Mouse (Mus musculus): ENCODE data around the gene Mki67. TPM values are rescaled to one million over a fixed set of nuclear protein-coding genes. Genes with fewer than 3 reads are reported as not detected.

The Mki67 gene
- total and polyA plus RNA-seq, 3 experiments = 57.8 to 102 (median 73.1) TPM

DNA sequence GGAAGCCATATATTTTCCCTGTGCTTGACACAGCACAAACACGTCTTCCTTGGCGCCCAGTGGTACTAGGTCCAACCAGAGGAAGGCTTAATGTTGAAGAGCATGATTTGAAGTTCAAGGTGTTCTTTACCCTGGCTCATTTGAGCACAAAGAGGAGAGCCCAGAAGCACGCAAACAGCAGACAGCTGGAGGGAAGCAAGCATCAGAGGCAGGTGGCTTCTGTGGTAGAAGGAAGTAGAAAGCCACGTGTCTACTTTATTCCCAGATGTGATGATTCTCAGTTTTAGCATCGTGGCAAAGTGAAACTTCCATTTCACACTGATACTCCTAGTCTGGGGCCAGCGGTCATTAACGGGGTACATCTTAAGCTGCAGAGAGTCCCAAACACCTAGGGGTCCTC is 58.0 kb downstream of the Mki67 start:
- DNase-seq (ENCODE audit: extremely low read depth) = no peak
- no peak overlapping the region for H3K4me3 ChIP-seq (replicated peaks in 1 of 3; ENCODE audit: low read depth in 2 of 3, low read length in 2 of 3, poor library complexity in 1 of 3)
- TF ChIP-seq PAX5 (IDR thresholded peaks at IDR 0.05; ENCODE audit: low read length) = no peak
- 0 out of 2 replicates have a peak, but pooled peaks have one; percentile 37 for TF ChIP-seq MYC (IDR thresholded peaks at IDR 0.05; ENCODE audit: low read depth, low read length)
- peak; percentile 49; the same call in 1 of the 2 replicates for TF ChIP-seq TCF12 (IDR thresholded peaks at IDR 0.05; ENCODE audit: low read depth, low read length)
- no peak for TF ChIP-seq ZMIZ1 (IDR thresholded peaks at IDR 0.05; ENCODE audit: low read depth, low read length)
- no peak for TF ChIP-seq ZKSCAN1 (IDR thresholded peaks at IDR 0.05; ENCODE audit: borderline replicate concordance, low read depth, low read length)
- no peak for TF ChIP-seq IRF4 (IDR thresholded peaks at IDR 0.05; ENCODE audit: low read depth, low read length)
- TF ChIP-seq ELF1 (IDR thresholded peaks at IDR 0.05; ENCODE audit: low read depth, low read length) = no peak
- 0 out of 2 replicates have a peak, but pooled peaks have one; percentile 20 for TF ChIP-seq EP300 (IDR thresholded peaks at IDR 0.05; ENCODE audit: low read length)
- TF ChIP-seq MAFK (IDR thresholded peaks at IDR 0.05; ENCODE audit: insufficient replicate concordance, low read length) = no peak
- no peak for TF ChIP-seq JUND (conservative IDR thresholded peaks at IDR 0.05; ENCODE audit: low read depth, low read length)
- TF ChIP-seq USF2 (conservative IDR thresholded peaks at IDR 0.05; ENCODE audit: low read depth, low read length) = no peak
- peak; percentile 79 for TF ChIP-seq MAX (IDR thresholded peaks at IDR 0.05; ENCODE audit: low read length)
- 0 out of 2 replicates have a peak, but pooled peaks have one; percentile 15 for TF ChIP-seq ETS1 (conservative IDR thresholded peaks at IDR 0.05; ENCODE audit: low read depth, low read length)
- in situ Hi-C loops (cut with MboI; ENCODE audit: low pct_ligation_motif_present, low pct_unique_long_range_greater_than_20kb, low sequenced_read_pairs) (no loop called here), dilution Hi-C loops (cut with MboI; ENCODE audit: extremely low pct_ligation_motif_present, extremely low pct_unique_long_range_greater_than_20kb, low sequenced_read_pairs) (no loop called here)
- H3K4me2 ChIP-seq (ENCODE audit: insufficient read depth, low read depth, poor library complexity, severe bottlenecking) = no peak overlapping the region
- H3K4me1 ChIP-seq (ENCODE audit: control insufficient read depth in 1 of 2, insufficient read depth in 2 of 2) = peaks cover 7 to 56% of the 10 kb centered on the region in 2 experiments; a peak in 3 of 4 replicates
- H3K79me2 ChIP-seq (replicated peaks; ENCODE audit: control insufficient read depth, extremely low read depth, insufficient read depth, poor library complexity, severe bottlenecking) = no peaks in the 10 kb centered on the region
- H3K9me3 ChIP-seq (replicated peaks; ENCODE audit: low read length) = no peaks in the 10 kb centered on the region
- H3K27me3 ChIP-seq (replicated peaks) = no peaks in the 10 kb centered on the region
- no peak overlapping the region for H3K27ac ChIP-seq (ENCODE audit: insufficient read depth, low read depth)
- H3K36me3 ChIP-seq (replicated peaks in 1 of 2; ENCODE audit: control insufficient read depth in 1 of 2, insufficient read depth in 1 of 2, low read length in 1 of 2) = peaks cover 23 to 39% of the 10 kb centered on the region in 2 experiments
- H3K9ac ChIP-seq (ENCODE audit: insufficient read depth, low read depth) = no peak overlapping the region

DNA sequence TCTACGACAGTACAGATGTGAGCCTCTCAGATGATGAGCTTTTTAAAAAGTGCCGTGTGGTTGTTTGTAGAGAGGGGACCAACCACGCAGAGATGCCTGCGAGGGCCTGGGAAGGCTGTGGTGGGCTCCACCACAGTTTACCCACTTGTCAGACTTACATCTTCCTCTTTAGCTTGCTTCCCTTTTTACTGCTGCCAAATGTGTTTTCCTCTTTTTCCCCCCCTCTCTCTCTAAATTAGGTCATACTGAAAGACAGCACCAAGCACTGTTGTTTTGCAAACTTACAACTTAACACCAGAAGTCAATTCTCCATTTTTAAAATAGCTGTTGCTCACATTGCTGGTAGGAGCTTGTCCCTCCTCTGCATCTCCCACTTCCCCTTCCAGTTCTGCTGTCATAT is 61.0 kb downstream of the Mki67 start:
- 0 out of 2 replicates have a peak overlapping the region, but pooled peaks have one; percentile 31 for H3K27ac ChIP-seq (ENCODE audit: insufficient read depth, low read depth)
- H3K27me3 ChIP-seq (replicated peaks) = no peaks in the 10 kb centered on the region
- no peaks in the 10 kb centered on the region for H3K9me3 ChIP-seq (replicated peaks; ENCODE audit: low read length)
- H3K36me3 ChIP-seq (replicated peaks in 1 of 2; ENCODE audit: control insufficient read depth in 1 of 2, insufficient read depth in 1 of 2, low read length in 1 of 2) = peaks cover 23 to 41% of the 10 kb centered on the region in 2 experiments
- H3K4me2 ChIP-seq (ENCODE audit: insufficient read depth, low read depth, poor library complexity, severe bottlenecking) = no peak overlapping the region
- no peaks in the 10 kb centered on the region for H3K79me2 ChIP-seq (replicated peaks; ENCODE audit: control insufficient read depth, extremely low read depth, insufficient read depth, poor library complexity, severe bottlenecking)
- no peak overlapping the region for H3K4me3 ChIP-seq (replicated peaks in 1 of 3; ENCODE audit: low read depth in 2 of 3, low read length in 2 of 3, poor library complexity in 1 of 3)
- H3K4me1 ChIP-seq (ENCODE audit: control insufficient read depth in 1 of 2, insufficient read depth in 2 of 2) = peaks cover 7 to 65% of the 10 kb centered on the region in 2 experiments; a peak in 3 of 4 replicates
- DNase-seq (ENCODE audit: extremely low read depth) = no peak
- TF ChIP-seq HCFC1 (IDR thresholded peaks at IDR 0.05; ENCODE audit: low read depth, low read length) (no peak), IRF4 (IDR thresholded peaks at IDR 0.05; ENCODE audit: low read depth, low read length) (peak; percentile 32; the same call in 1 of the 2 replicates), TCF12 (IDR thresholded peaks at IDR 0.05; ENCODE audit: low read depth, low read length) (no peak), EP300 (IDR thresholded peaks at IDR 0.05; ENCODE audit: low read length) (peak; percentile 9; the same call in 1 of the 2 replicates), MXI1 (IDR thresholded peaks at IDR 0.05; ENCODE audit: low read depth, low read length) (no peak), E2F4 (IDR thresholded peaks at IDR 0.05; ENCODE audit: insufficient replicate concordance, low read depth, low read length) (no peak), ETS1 (conservative IDR thresholded peaks at IDR 0.05; ENCODE audit: low read depth, low read length) (0 out of 2 replicates have a peak, but pooled peaks have one; percentile 21)
- dilution Hi-C loops (cut with MboI; ENCODE audit: extremely low pct_ligation_motif_present, extremely low pct_unique_long_range_greater_than_20kb, low sequenced_read_pairs) (no loop called here), in situ Hi-C loops (cut with MboI; ENCODE audit: low pct_ligation_motif_present, low pct_unique_long_range_greater_than_20kb, low sequenced_read_pairs) (no loop called here)
- no peak overlapping the region for H3K9ac ChIP-seq (ENCODE audit: insufficient read depth, low read depth)

Data from CH12.LX (cell line).